ENCODE assay signal across 14 mouse cellular contexts in genomic region chr2:78794734-78795133, GRCm38 (mm10).
"Had no signal": no experiment of that assay in that cellular context is flagged by ENCODE, and none has a peak within 500 bp of the region (broad histone marks: within the 10 kb centered on the region; RNA-seq: fewer than 3 reads in every experiment).

No protein-coding gene starts in this region.

- H3K27me3 ChIP-seq: limb, embryonic 12.5 days; limb, embryonic 15.5 days had no signal

- H3K9me3 ChIP-seq: limb, embryonic 12.5 days; limb, embryonic 15.5 days had no signal

- H3K4me2 ChIP-seq: limb, embryonic 12.5 days; limb, embryonic 15.5 days; midbrain, embryonic 11.5 days had no signal

- DNase-seq: kidney, adult 2 months; kidney, postnatal 25 days; left cerebral cortex, postnatal 4 days; lung, adult 2 months; lung, postnatal 14 days; lung, postnatal 4 days; midbrain, embryonic 14.5 days; thymus, adult 18-20 months; thymus, postnatal 36 days had no signal

- H3K27ac ChIP-seq: kidney, postnatal 0 days; limb, embryonic 12.5 days; limb, embryonic 15.5 days had no signal

- ATAC-seq: intestine, postnatal 0 days had no signal

- H3K4me1 ChIP-seq: limb, embryonic 12.5 days; limb, embryonic 15.5 days had no signal

- H3K36me3 ChIP-seq: limb, embryonic 12.5 days; limb, embryonic 15.5 days had no signal

- H3K4me3 ChIP-seq: limb, embryonic 12.5 days; limb, embryonic 15.5 days had no signal

- H3K9ac ChIP-seq: limb, embryonic 12.5 days; limb, embryonic 15.5 days had no signal
